Mouse (Mus musculus) adrenal gland, postnatal 36 days (tissue): Measurements from ENCODE around the gene Acpp. TPM values are rescaled to one million over a fixed set of nuclear protein-coding genes. Genes with fewer than 3 reads are reported as not detected.
"Not testable (repeated sequence)": the region's sequence is repeated elsewhere in the genome, so short reads cannot be mapped to it uniquely, and the experiment has no call there.

Source experiments
- DNase-seq, 2 experiments: peaks; one replicate each; pipeline ENCODE4 v3.0.0; 2021; ENCODE audit warnings: mixed read lengths in 1 of 2
- long read RNA-seq, 2 experiments: library from polyadenylated mRNA; stranded (forward); transcript quantifications; one replicate each; pipeline ENCODE4 v2.0.0; 2021; ENCODE audit warnings: borderline sequencing depth in 2 of 2
- total RNA-seq, 2 experiments: library from RNA; stranded (reverse); gene quantifications; 2 replicates each; pipeline ENCODE4 v1.2.3; 2021

Acpp gene
- total RNA-seq = 10 to 100 TPM in 1 of 2 experiments, under 1 TPM in 1; 0.13 to 29.3 TPM
- long read RNA-seq, experiment 1, full-length matches to known transcripts = 1 of 7 reads
- long read RNA-seq, experiment 1, partial matches to known transcripts = 0 of 7 reads
- long read RNA-seq, experiment 1, other reads (novel, unspliced or antisense) = 6 of 7 reads
- long read RNA-seq, experiment 2 = 0 reads

- peak; percentile 29 to 42 for DNase-seq
These were observed at the start of gene Acpp for GRCm38 (mm10) chr9:104337183-104337931. Gene Acpp (minus strand): TSS chr9:104337748.

- no peak for DNase-seq
These were observed 45.1 kb upstream of the Acpp start for GRCm38 (mm10) chr9:104382571-104383170.

GRCm38 (mm10) chr9:104379532-104380162, 42.1 kb upstream of the Acpp start:
- peak; percentile 4 to 21 for DNase-seq

GRCm38 (mm10) chr9:104375573-104375972, 38.0 kb upstream of the Acpp start:
- no peak for DNase-seq

- peak; percentile 37 to 53 for DNase-seq
These were observed 35.7 kb upstream of the Acpp start for GRCm38 (mm10) chr9:104373253-104373652.

GRCm38 (mm10) chr9:104366983-104367382, 29.4 kb upstream of the Acpp start:
- DNase-seq = no peak

- DNase-seq = not testable (repeated sequence)
These were observed 24.4 kb upstream of the Acpp start for GRCm38 (mm10) chr9:104361951-104362350.

- no peak for DNase-seq
These were observed 23.7 kb upstream of the Acpp start for GRCm38 (mm10) chr9:104361073-104361891.

- no peak for DNase-seq
These were observed 22.8 kb upstream of the Acpp start for GRCm38 (mm10) chr9:104360389-104360788.

GRCm38 (mm10) chr9:104355521-104356270, 18.1 kb upstream of the Acpp start:
- DNase-seq = no peak

- DNase-seq = no peak
These were observed 6.6 kb upstream of the Acpp start for GRCm38 (mm10) chr9:104344136-104344535.

GRCm38 (mm10) chr9:104339483-104339882, 1.9 kb upstream of the Acpp start:
- DNase-seq = no peak

- DNase-seq = peak in 1 of 2 experiments; percentile 21
These were observed 1.2 kb upstream of the Acpp start for GRCm38 (mm10) chr9:104338489-104339427.

- DNase-seq = peak in 1 of 2 experiments; percentile 12
These were observed 6.2 kb downstream of the Acpp start for GRCm38 (mm10) chr9:104331301-104331700.

- DNase-seq = no peak
These were observed 8.9 kb downstream of the Acpp start for GRCm38 (mm10) chr9:104328655-104329054.

GRCm38 (mm10) chr9:104321519-104321918, 16.0 kb downstream of the Acpp start:
- no peak for DNase-seq

GRCm38 (mm10) chr9:104316351-104316750, 21.2 kb downstream of the Acpp start:
- no peak for DNase-seq

GRCm38 (mm10) chr9:104315499-104315898, 22.0 kb downstream of the Acpp start:
- DNase-seq = peak; percentile 39 to 50

GRCm38 (mm10) chr9:104306734-104307133, 30.8 kb downstream of the Acpp start:
- peak; percentile 64 to 72 for DNase-seq
